Mouse (Mus musculus) intestine, embryonic 15.5 days (tissue): ENCODE measurements around the gene Mapk8ip2. TPM values are rescaled to one million over a fixed set of nuclear protein-coding genes. Genes with fewer than 3 reads are reported as not detected.

ENCODE experiments used
- polyA plus RNA-seq: library from polyadenylated mRNA; unstranded; fragments of >200 nt; fragmentation: Nextera tagmentation; extraction: Ambion mirVana; gene quantifications from 2 replicates; pipeline ENCODE4 v1.2.1, GENCODE M21; 2015

The Mapk8ip2 gene
- polyA plus RNA-seq, 1 experiment from 2014 or later, result 4.1 TPM

Other genes starting within 250 kb of the Mapk8ip2 start
- gene Ppp6r2, start 242.4 kb upstream of the Mapk8ip2 start, polyA plus RNA-seq, result 21.6 and 23.9 TPM in 2 replicates
- gene Sbf1, start 138.6 kb upstream of the Mapk8ip2 start, polyA plus RNA-seq, result 35.1 and 38.8 TPM in 2 replicates
- 1.4 and 1.5 TPM in 2 replicates for gene Adm2, start 131.2 kb upstream of the Mapk8ip2 start, polyA plus RNA-seq
- gene Miox, start 119.5 kb upstream of the Mapk8ip2 start, polyA plus RNA-seq, result 0.32 and 0.36 TPM in 2 replicates
- 55.2 and 58.0 TPM in 2 replicates for gene Lmf2, start 98.3 kb upstream of the Mapk8ip2 start, polyA plus RNA-seq
- 131 and 138 TPM in 2 replicates for gene Ncaph2, start 98.2 kb upstream of the Mapk8ip2 start, polyA plus RNA-seq
- 10.4 and 12.8 TPM in 2 replicates for gene Sco2, start 80.1 kb upstream of the Mapk8ip2 start, polyA plus RNA-seq
- 1.4 and 1.5 TPM in 2 replicates for gene Tymp, start 76.9 kb upstream of the Mapk8ip2 start, polyA plus RNA-seq
- 0.37 and 0.67 TPM in 2 replicates for gene Odf3b, start 74.6 kb upstream of the Mapk8ip2 start, polyA plus RNA-seq
- not detected in 2 replicates for gene Klhdc7b, start 69.0 kb upstream of the Mapk8ip2 start, polyA plus RNA-seq
- gene Syce3, start 43.4 kb upstream of the Mapk8ip2 start, polyA plus RNA-seq, result 0.72 TPM in 1 of 2 replicates, not detected in the other
- 0.47 and 0.69 TPM in 2 replicates for gene Cpt1b, start 28.1 kb upstream of the Mapk8ip2 start, polyA plus RNA-seq
- gene C730034F03Rik, start 24.3 kb upstream of the Mapk8ip2 start, polyA plus RNA-seq, result 2.5 and 2.8 TPM in 2 replicates
- gene Gm44502, start 24.2 kb upstream of the Mapk8ip2 start, polyA plus RNA-seq, result not detected in 2 replicates
- gene Chkb, start 24.0 kb upstream of the Mapk8ip2 start, polyA plus RNA-seq, result 52.6 and 61.8 TPM in 2 replicates
- gene Arsa, start 23.5 kb downstream of the Mapk8ip2 start, polyA plus RNA-seq, result 22.5 and 26.0 TPM in 2 replicates
- 1.2 and 1.3 TPM in 2 replicates for gene Shank3, start 45.7 kb downstream of the Mapk8ip2 start, polyA plus RNA-seq
- not detected in 2 replicates for gene Acr, start 114.4 kb downstream of the Mapk8ip2 start, polyA plus RNA-seq
- 29.9 and 30.7 TPM in 2 replicates for gene Rabl2, start 138.0 kb downstream of the Mapk8ip2 start, polyA plus RNA-seq